Mouse (Mus musculus) B cell, adult 2 months (primary cell): ENCODE results near the gene Klhdc4.

Experiments used
- DNase-seq, 2 experiments: peaks; one replicate each; pipeline ENCODE4 v3.0.0; 2022

Klhdc4 gene

GRCm38 (mm10) chr8:121849303-121849702 is 19.9 kb upstream of the Klhdc4 start:
- DNase-seq = no peak

GRCm38 (mm10) chr8:121848495-121848894 is 19.1 kb upstream of the Klhdc4 start:
- no peak for DNase-seq

- DNase-seq = no peak
These were observed 18.6 kb upstream of the Klhdc4 start for GRCm38 (mm10) chr8:121847987-121848386.

- DNase-seq = no peak
These were observed 18.0 kb upstream of the Klhdc4 start for GRCm38 (mm10) chr8:121847261-121847822.

DNA sequence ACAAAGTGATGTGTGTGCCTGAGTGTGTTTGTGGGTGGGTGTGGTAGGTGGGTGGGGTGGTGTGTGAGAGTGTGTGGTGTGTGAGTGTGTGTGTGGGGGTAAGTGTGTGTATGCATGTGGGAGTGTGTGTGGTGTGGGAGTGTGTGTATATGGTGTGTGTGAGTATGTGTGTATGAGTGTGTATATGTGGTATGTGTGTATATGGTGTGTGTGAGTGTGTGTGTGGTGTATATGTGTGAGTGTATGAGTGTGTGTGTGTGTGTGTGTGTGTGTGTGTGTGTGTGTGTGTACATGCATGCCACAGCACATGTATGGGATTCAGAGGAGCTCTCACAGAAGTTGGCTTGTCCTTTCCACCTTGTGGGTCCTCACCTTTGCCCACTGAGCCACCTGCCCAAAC is 17.4 kb upstream of the Klhdc4 start:
- no peak for DNase-seq

GRCm38 (mm10) chr8:121844765-121845164 is 15.4 kb upstream of the Klhdc4 start:
- DNase-seq = no peak

- DNase-seq = no peak
These were observed 13.9 kb upstream of the Klhdc4 start for GRCm38 (mm10) chr8:121843184-121843733.

DNA sequence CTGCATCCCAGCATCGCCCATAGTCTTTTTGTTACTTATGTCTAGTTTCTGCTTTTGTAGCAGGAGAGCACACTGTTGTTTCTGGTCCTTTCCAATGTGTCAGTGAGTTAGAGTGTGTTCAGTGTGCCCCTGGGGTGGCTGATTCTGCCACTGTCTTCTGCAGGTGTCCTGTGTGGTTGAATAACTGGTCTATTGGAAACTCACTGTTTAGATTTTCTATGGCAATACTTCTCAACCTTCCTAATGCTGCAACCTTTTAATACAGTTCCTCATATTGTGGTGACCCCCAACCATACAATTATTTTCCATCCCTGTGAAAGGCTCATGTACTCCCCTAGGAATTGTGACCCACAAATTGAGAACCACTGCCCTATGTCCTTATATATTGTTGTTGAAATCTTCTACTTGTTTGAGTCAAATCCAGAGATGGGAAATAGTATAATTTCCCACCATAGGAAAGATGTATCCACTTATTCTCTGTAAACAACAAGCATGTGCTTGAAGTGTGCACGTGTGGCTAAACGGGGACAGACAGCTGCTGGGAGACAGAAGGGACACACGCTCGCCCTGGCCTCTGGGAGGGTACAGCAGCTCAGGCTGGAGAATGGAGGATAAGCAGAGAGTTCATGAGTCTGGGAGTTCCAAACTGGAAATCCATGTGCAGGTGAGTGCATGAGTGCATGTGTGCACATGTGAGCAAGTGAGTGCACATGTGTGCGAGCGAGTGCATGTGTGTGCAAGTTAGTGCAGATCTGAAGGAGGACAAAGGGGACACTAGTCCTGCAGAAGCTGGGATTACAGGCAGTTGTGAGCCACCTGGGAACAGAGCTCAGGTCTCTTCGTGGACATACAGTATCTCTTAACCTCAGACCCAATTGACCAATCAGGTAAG is 12.9 kb upstream of the Klhdc4 start:
- no peak for DNase-seq

DNA sequence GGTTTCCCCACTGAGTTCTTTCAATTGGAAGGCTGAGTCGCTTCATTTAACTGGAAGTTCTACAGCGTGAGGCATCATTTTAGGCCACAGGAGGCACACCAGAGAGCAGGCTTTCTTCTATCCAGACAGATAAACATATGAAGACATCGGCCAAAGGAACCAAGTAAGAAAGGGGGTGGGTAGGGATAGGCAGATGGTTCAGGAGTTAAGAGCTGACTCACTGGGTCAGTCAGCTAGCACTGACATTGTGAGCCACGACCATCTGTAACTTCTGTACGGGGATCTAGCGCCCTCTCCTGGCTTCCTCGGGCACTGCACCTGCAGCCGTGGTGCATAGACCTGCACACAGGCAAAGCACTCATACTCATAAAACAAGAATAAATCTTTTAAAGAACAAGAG is 11.9 kb upstream of the Klhdc4 start:
- DNase-seq = peak; percentile 81

GRCm38 (mm10) chr8:121832503-121832902 is 3.1 kb upstream of the Klhdc4 start:
- DNase-seq = peak; percentile 78 to 84

- no peak for DNase-seq
These were observed 2.7 kb upstream of the Klhdc4 start for GRCm38 (mm10) chr8:121832061-121832460.

DNA sequence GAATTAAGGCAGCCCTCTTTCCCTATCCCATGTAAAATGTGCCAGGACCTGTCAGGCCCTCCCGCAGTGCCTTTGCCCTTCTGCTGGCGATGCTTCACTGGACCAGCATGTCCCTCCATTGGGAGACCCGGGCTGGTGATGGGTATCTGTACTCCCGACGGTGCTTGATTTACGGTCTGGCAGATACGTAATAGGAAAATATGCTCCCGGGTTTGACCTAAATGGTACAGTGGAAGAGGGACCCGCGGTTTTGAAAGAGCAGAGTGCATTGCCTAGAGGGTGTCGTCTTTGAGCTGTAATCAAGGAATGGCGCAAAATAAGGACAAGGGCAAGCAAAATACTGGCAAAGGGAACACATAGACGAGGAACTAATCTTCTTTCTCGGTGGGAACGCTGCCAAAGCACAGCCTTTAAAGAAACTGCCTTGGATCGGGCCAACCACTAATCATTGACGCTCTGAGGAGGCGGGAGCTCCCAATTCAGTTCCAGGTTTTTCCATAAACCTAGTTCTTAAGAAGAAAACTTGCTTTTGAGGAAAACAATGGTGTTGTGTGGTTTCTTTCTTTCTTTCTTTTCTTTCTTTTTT is 501 bp upstream of the Klhdc4 start:
- DNase-seq = no peak

DNA sequence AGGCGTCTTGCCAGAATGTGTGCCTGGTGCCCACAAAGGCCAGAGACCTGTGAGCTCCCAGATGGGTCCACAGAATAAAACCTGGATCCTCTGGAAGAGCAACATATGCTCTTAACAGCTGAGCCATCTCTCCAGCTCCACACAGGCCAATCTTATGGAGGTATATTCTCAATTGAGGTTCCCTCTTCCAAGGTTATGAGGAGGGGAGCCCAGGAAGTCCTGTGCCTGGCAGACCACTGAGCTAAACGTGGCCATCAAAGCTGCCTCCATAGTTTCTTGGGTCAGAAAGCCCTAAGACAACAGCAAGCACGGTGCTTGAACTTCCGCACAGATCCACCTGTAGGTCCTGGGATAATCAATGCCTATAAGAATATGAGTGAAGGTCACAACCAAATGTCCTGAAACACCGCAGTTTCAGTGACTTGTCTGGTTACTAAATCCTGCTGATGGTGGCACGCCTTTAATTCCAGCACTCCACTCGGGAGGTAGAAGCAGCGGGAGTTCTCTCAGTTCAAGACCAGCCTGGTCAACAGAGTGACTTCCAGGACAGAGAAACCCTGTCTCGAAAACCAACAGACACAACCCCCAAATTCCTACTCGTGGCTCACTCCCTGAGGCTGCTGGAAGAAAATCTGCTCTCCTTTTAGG is 869 bp downstream of the Klhdc4 start:
- DNase-seq = no peak

DNA sequence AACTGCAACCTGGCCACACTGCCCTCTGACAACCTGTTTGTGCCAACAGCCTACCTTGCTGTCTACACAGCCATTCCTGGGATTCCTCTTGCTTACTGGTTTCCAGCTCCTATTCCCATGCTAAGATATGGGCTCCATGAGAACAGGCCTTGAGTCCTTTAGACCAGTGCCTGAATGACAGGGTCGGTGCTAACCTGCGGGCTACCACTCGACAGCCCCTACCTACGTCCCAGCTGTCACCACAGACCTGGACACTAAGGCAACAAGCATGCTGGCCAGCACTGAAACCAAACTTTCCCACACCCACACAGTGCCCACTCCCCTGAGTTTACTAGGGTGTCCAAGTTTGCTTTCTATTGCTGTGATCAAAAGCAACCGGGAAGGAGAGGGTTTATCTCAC is 1.6 kb downstream of the Klhdc4 start:
- DNase-seq = no peak

GRCm38 (mm10) chr8:121821770-121822169 is 7.6 kb downstream of the Klhdc4 start:
- no peak for DNase-seq

DNA sequence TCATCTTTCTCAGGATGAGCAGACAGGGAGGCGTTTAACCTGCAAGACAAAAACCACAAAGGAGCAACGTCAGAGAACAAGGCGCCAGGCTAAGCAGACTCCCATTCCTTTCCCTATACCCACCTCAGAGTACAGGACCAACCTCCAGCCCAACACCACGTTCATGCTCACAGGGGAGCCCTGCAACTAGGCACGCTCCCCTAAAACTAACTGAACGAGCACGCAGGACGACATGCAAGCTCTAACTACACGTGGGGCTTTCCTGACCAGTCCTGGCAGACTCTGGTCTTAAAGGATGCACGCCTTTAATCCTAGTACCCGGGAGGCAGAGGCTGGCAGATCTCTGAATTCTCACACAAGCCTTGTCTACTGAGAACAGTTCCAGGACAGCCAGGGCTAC is 8.0 kb downstream of the Klhdc4 start:
- DNase-seq = no peak

DNA sequence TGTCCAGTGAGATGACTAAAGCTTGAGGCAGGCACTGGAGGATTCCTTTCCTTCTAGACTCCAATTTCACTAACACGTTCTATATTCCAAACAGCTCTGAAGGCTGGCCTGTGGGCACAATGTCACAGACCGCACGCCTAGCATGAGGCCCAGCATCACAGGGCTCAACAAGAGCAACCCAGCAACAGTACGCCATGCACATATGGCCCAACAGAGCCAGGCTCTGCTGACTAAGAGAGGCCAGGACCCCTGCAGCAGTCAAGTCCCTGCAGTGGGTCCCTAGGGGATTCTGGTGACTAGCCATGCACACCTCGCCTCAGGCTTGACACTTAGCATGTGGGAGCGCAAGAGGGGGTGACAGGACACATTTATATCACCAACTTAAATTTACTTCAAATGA is 8.5 kb downstream of the Klhdc4 start:
- DNase-seq = no peak

GRCm38 (mm10) chr8:121818226-121818625 is 11.1 kb downstream of the Klhdc4 start:
- no peak for DNase-seq

- no peak for DNase-seq
These were observed 17.3 kb downstream of the Klhdc4 start for GRCm38 (mm10) chr8:121811931-121812570.

DNA sequence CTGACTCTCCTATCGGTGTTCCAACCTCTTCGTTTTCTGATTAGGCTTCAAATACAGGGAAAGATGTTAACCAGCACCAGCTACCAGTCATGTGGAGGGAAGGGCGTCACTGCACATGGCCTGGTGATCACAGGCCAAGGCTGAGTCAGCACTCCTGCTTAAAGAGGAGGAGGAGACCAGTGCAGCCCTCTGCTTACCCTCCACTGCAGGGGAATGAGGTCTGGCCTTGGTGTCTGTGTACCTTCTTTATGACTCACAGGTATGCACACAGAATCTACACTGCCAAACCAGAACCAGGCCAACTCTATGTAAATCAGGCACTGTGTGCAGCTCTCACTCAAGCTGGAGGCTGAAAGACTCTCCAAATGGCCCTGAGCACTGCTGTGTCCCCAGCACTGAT is 17.9 kb downstream of the Klhdc4 start:
- DNase-seq = no peak

DNA sequence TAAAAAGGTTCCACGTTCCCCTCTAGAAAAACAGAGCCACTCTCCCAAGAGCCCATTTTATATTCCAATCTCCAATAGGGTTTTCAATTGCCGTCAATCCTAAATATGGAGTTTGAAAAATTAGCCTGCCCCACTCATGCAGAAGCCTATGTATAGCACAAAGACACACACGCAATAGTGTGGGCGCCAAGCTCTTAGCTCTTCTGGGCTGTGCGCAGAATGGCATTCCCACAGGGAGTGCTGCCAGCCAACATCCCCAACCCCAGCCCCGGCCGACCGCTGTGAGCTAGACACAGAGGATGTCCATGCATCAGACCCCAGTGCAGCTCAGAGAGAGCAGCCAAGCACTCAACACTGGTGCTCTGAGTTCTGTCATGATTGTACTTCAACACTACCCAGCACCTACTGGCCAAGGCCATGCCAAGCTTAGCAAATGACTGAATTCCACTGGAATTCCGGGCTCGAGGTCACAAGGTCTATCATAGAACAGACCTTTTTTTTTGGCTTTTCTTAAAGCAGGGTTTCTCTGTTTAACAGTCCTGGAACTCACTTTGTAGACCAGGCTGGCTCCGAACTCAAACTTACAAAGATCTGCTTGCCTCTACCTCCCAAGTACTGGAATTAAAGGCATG is 19.7 kb downstream of the Klhdc4 start:
- DNase-seq = no peak

GRCm38 (mm10) chr8:121808032-121808431 is 21.3 kb downstream of the Klhdc4 start:
- DNase-seq = no peak
